Mouse (Mus musculus): Measurements from ENCODE around the gene Itk.

GRCm38 (mm10) chr11:46311703-46312522 is 77.4 kb downstream of the Itk start:
- TF ChIP-seq CTCF (IDR thresholded peaks at IDR 0.05; ENCODE audit: borderline replicate concordance, insufficient read depth, low read depth, low read length) (no peak), POLR2A (IDR thresholded peaks at IDR 0.05; ENCODE audit: borderline replicate concordance, insufficient read depth, low read length) (peak; percentile 77; the same call in 1 of the 2 replicates)

Data from cerebellum, adult 2 months (tissue).